ENCODE assay signal across 8 mouse cellular contexts in genomic region chr9:78427362-78427781, GRCm38 (mm10). TPM values are rescaled to one million over a fixed set of nuclear protein-coding genes. Genes with fewer than 3 reads are reported as not detected.
DNase-seq lines count a peak whose midpoint lies in the region; ATAC-seq and TF ChIP-seq lines count a peak whose summit lies in the region.

No protein-coding gene starts in this region.

- no peaks in the 10 kb centered on the region for H3K27me3 ChIP-seq in heart, embryonic 15.5 days
- H3K27me3 ChIP-seq in forebrain, postnatal 0 days (ENCODE audit: insufficient read depth, low read length) = no peaks in the 10 kb centered on the region
- no peaks in the 10 kb centered on the region for H3K27me3 ChIP-seq in liver, postnatal 0 days (ENCODE audit: insufficient read depth, low read length)
- H3K27me3 ChIP-seq in stomach, embryonic 15.5 days (replicated peaks) = no peaks in the 10 kb centered on the region

- H3K4me3 ChIP-seq in heart, embryonic 15.5 days = peak overlapping the region; percentile 47
- peak overlapping the region; percentile 27 for H3K4me3 ChIP-seq in forebrain, postnatal 0 days (ENCODE audit: low read depth, low read length)
- peak overlapping the region; percentile 37 for H3K4me3 ChIP-seq in liver, postnatal 0 days (ENCODE audit: low read depth, low read length)
- peak overlapping the region; percentile 25 for H3K4me3 ChIP-seq in stomach, embryonic 15.5 days (replicated peaks)

- no peak for TF ChIP-seq EP300 in liver, postnatal 0 days (IDR thresholded peaks at IDR 0.05; ENCODE audit: low read depth)

- no peaks in the 10 kb centered on the region for H3K36me3 ChIP-seq in heart, embryonic 15.5 days
- no peaks in the 10 kb centered on the region for H3K36me3 ChIP-seq in forebrain, postnatal 0 days (ENCODE audit: insufficient read depth)
- no peaks in the 10 kb centered on the region; the same call in 1 of the 2 replicates for H3K36me3 ChIP-seq in liver, postnatal 0 days (replicated peaks; ENCODE audit: insufficient read depth, low read length)
- no peaks in the 10 kb centered on the region for H3K36me3 ChIP-seq in stomach, embryonic 15.5 days

- 17% methylated on average over 27 of the region's 27 CpGs for WGBS in heart, embryonic 15.5 days
- 35% methylated on average over 27 of the region's 27 CpGs for WGBS in forebrain, postnatal 0 days
- WGBS in liver, postnatal 0 days (ENCODE audit: insufficient replicate concordance) = 18% methylated on average over 23 of the region's 27 CpGs
- 12% methylated on average over 26 of the region's 27 CpGs for WGBS in stomach, embryonic 15.5 days

- H3K9ac ChIP-seq in heart, embryonic 15.5 days = peak overlapping the region; percentile 40
- H3K9ac ChIP-seq in forebrain, postnatal 0 days = peak overlapping the region; percentile 31
- peak overlapping the region; percentile 46; the same call in 1 of the 2 replicates for H3K9ac ChIP-seq in liver, postnatal 0 days (replicated peaks)
- no peak overlapping the region for H3K9ac ChIP-seq in stomach, embryonic 15.5 days

- no peak overlapping the region for H3K27ac ChIP-seq in heart, embryonic 15.5 days
- no peak overlapping the region for H3K27ac ChIP-seq in forebrain, postnatal 0 days (ENCODE audit: low read depth, low read length)
- peak overlapping the region; percentile 44; the same call in 1 of the 2 replicates for H3K27ac ChIP-seq in liver, postnatal 0 days (ENCODE audit: low read depth)
- H3K27ac ChIP-seq in stomach, embryonic 15.5 days = no peak overlapping the region

- TF ChIP-seq CTCF in forebrain, postnatal 0 days (IDR thresholded peaks at IDR 0.05; ENCODE audit: low read depth) = no peak
- TF ChIP-seq CTCF in liver, postnatal 0 days (IDR thresholded peaks at IDR 0.05; ENCODE audit: low read depth) = no peak

- H3K4me1 ChIP-seq in heart, embryonic 15.5 days (replicated peaks) = peaks cover 6% of the 10 kb centered on the region; the same call in 1 of the 2 replicates
- no peaks in the 10 kb centered on the region for H3K4me1 ChIP-seq in forebrain, postnatal 0 days (ENCODE audit: insufficient read depth)
- peaks cover 7% of the 10 kb centered on the region for H3K4me1 ChIP-seq in liver, postnatal 0 days (ENCODE audit: insufficient read depth)
- no peaks in the 10 kb centered on the region for H3K4me1 ChIP-seq in stomach, embryonic 15.5 days

- DNase-seq in heart, adult 8-10 months (ENCODE audit: low spot score) = no peak
- DNase-seq in T-cell, adult 2 months (ENCODE audit: low spot score) = peak; percentile 41
- no peak for DNase-seq in forebrain, postnatal 0 days
- peak; percentile 40 for DNase-seq in liver, postnatal 0 days
- no peak for DNase-seq in frontal cortex, postnatal 10 days (ENCODE audit: low spot score in 2 of 2)
- DNase-seq in right cerebral cortex, postnatal 14 days = no peak

- ATAC-seq in heart, embryonic 15.5 days (replicated peaks; ENCODE audit: insufficient number of reproducible peaks, insufficient read depth, low FRiP score, low read depth) = 0 out of 2 replicates have a peak, but pooled peaks have one; percentile 43
- ATAC-seq in forebrain, postnatal 0 days = peak; percentile 66
- ATAC-seq in liver, postnatal 0 days = peak; percentile 47
- ATAC-seq in stomach, embryonic 15.5 days (ENCODE audit: insufficient read depth, low FRiP score, low read depth) = no peak; the same call in 1 of the 2 replicates

- peak overlapping the region; percentile 81 for H3K4me2 ChIP-seq in heart, embryonic 15.5 days
- H3K4me2 ChIP-seq in forebrain, postnatal 0 days (ENCODE audit: low read depth) = peak overlapping the region; percentile 47
- H3K4me2 ChIP-seq in liver, postnatal 0 days (ENCODE audit: low read depth, low read length) = peak overlapping the region; percentile 74
- peak overlapping the region; percentile 62 for H3K4me2 ChIP-seq in stomach, embryonic 15.5 days

- H3K9me3 ChIP-seq in heart, embryonic 15.5 days (replicated peaks) = no peaks in the 10 kb centered on the region
- no peaks in the 10 kb centered on the region for H3K9me3 ChIP-seq in forebrain, postnatal 0 days (ENCODE audit: low read length)
- H3K9me3 ChIP-seq in liver, postnatal 0 days (ENCODE audit: low read length) = no peaks in the 10 kb centered on the region
- H3K9me3 ChIP-seq in stomach, embryonic 15.5 days = no peaks in the 10 kb centered on the region

RNA-seq across cellular contexts. Expression of gene Cgas, which starts 15.7 kb away (rescaled TPM):
- 0.97 and 1.4 TPM in 2 replicates for polyA plus RNA-seq in heart, embryonic 15.5 days (2015; fragmentation: Nextera tagmentation; extraction: Ambion mirVana)
- under 1 TPM; 0.16 to 0.44 (median 0.28) TPM for total RNA-seq in heart, adult 8-10 months (2022)
- total RNA-seq in forebrain, postnatal 0 days (2014; rRNA removed) = 0.85 and 0.90 TPM in 2 replicates
- polyA plus RNA-seq in forebrain, postnatal 0 days (2015; fragmentation: Nextera tagmentation; extraction: Ambion mirVana) = 0.33 and 0.47 TPM in 2 replicates
- 0.85 and 0.92 TPM in 2 replicates for polyA plus RNA-seq in liver, postnatal 0 days (2015; fragmentation: Nextera tagmentation; extraction: Ambion mirVana)
- 2.5 and 2.8 TPM in 2 replicates for polyA plus RNA-seq in stomach, embryonic 15.5 days (2015; fragmentation: Nextera tagmentation; extraction: Ambion mirVana)

RNA-seq across cellular contexts. Expression of gene Mto1, which starts 20.6 kb away (rescaled TPM):
- polyA plus RNA-seq in heart, embryonic 15.5 days (2015; fragmentation: Nextera tagmentation; extraction: Ambion mirVana) = 26.2 and 27.7 TPM in 2 replicates
- total RNA-seq in heart, adult 8-10 months (2022) = 10 to 100 TPM; 23.6 to 29.9 (median 27.6) TPM
- total RNA-seq in forebrain, postnatal 0 days (2014; rRNA removed) = 27.5 and 27.8 TPM in 2 replicates
- 15.9 and 19.6 TPM in 2 replicates for polyA plus RNA-seq in forebrain, postnatal 0 days (2015; fragmentation: Nextera tagmentation; extraction: Ambion mirVana)
- polyA plus RNA-seq in liver, postnatal 0 days (2015; fragmentation: Nextera tagmentation; extraction: Ambion mirVana) = 10.9 and 11.5 TPM in 2 replicates
- polyA plus RNA-seq in stomach, embryonic 15.5 days (2015; fragmentation: Nextera tagmentation; extraction: Ambion mirVana) = 25.6 and 26.1 TPM in 2 replicates

RNA-seq across cellular contexts. Expression of gene Gm17324, which starts 21.2 kb away (rescaled TPM):
- polyA plus RNA-seq in heart, embryonic 15.5 days (2015; fragmentation: Nextera tagmentation; extraction: Ambion mirVana) = 0.43 and 0.67 TPM in 2 replicates
- total RNA-seq in heart, adult 8-10 months (2022) = not detected
- total RNA-seq in forebrain, postnatal 0 days (2014; rRNA removed) = 1.2 and 1.7 TPM in 2 replicates
- polyA plus RNA-seq in forebrain, postnatal 0 days (2015; fragmentation: Nextera tagmentation; extraction: Ambion mirVana) = 2.8 and 3.3 TPM in 2 replicates
- 0.70 and 0.75 TPM in 2 replicates for polyA plus RNA-seq in liver, postnatal 0 days (2015; fragmentation: Nextera tagmentation; extraction: Ambion mirVana)
- 1.2 and 1.3 TPM in 2 replicates for polyA plus RNA-seq in stomach, embryonic 15.5 days (2015; fragmentation: Nextera tagmentation; extraction: Ambion mirVana)

RNA-seq across cellular contexts. Expression of gene Ddx43, which starts 31.8 kb away (rescaled TPM):
- 0.09 TPM in 1 of 2 replicates, not detected in the other for polyA plus RNA-seq in heart, embryonic 15.5 days (2015; fragmentation: Nextera tagmentation; extraction: Ambion mirVana)
- not detected for total RNA-seq in heart, adult 8-10 months (2022)
- 0.33 and 0.85 TPM in 2 replicates for total RNA-seq in forebrain, postnatal 0 days (2014; rRNA removed)
- polyA plus RNA-seq in forebrain, postnatal 0 days (2015; fragmentation: Nextera tagmentation; extraction: Ambion mirVana) = 0.23 and 0.29 TPM in 2 replicates
- polyA plus RNA-seq in liver, postnatal 0 days (2015; fragmentation: Nextera tagmentation; extraction: Ambion mirVana) = 0.05 TPM in 1 of 2 replicates, not detected in the other
- polyA plus RNA-seq in stomach, embryonic 15.5 days (2015; fragmentation: Nextera tagmentation; extraction: Ambion mirVana) = 0.19 and 0.30 TPM in 2 replicates

RNA-seq across cellular contexts. Expression of gene Ooep, which starts 48.8 kb away (rescaled TPM):
- 0.36 and 0.53 TPM in 2 replicates for polyA plus RNA-seq in heart, embryonic 15.5 days (2015; fragmentation: Nextera tagmentation; extraction: Ambion mirVana)
- not detected for total RNA-seq in heart, adult 8-10 months (2022)
- 3.5 and 5.1 TPM in 2 replicates for total RNA-seq in forebrain, postnatal 0 days (2014; rRNA removed)
- 4.2 and 5.2 TPM in 2 replicates for polyA plus RNA-seq in forebrain, postnatal 0 days (2015; fragmentation: Nextera tagmentation; extraction: Ambion mirVana)
- polyA plus RNA-seq in liver, postnatal 0 days (2015; fragmentation: Nextera tagmentation; extraction: Ambion mirVana) = not detected in 2 replicates
- polyA plus RNA-seq in stomach, embryonic 15.5 days (2015; fragmentation: Nextera tagmentation; extraction: Ambion mirVana) = 0.37 and 0.50 TPM in 2 replicates

Comparison
In these comparisons a context has a peak if more than half of its experiments do, and no peak if none do; other contexts are left out.
1. DNase-seq: peak in T-cell, adult 2 months (single experiment) and liver, postnatal 0 days (single experiment); none in heart, adult 8-10 months (single experiment), forebrain, postnatal 0 days (single experiment), frontal cortex, postnatal 10 days (0 of 2) and right cerebral cortex, postnatal 14 days (single experiment).
2. Peak in every context shown above with its lines, with median percentiles within 50 percentile points of each other: H3K4me2 ChIP-seq and H3K4me3 ChIP-seq.